Mouse (Mus musculus): ENCODE measurements around the gene Ift88. TPM values are rescaled to one million over a fixed set of nuclear protein-coding genes. Genes with fewer than 3 reads are reported as not detected.

Ift88 gene
- polyA plus RNA-seq (2017; shearing (Covaris generic)): 1 to 10 TPM; 2.4 to 3.1 TPM

GRCm38 (mm10) chr14:57423432-57424211, at the start of gene Ift88:
Gene Ift88 (plus strand): TSS chr14:57424062.

GRCm38 (mm10) chr14:57398065-57398757, 25.7 kb upstream of the Ift88 start, which contains the start of gene Cryl1:
Gene Cryl1 (minus strand): TSS chr14:57398529.

GRCm38 (mm10) chr14:57524671-57525387, 101.0 kb downstream of the Ift88 start, which contains the start of gene Il17d:
Gene Il17d (plus strand): TSS chr14:57524777.

Other genes starting within 250 kb of the Ift88 start
- 10 to 100 TPM; 22.3 to 29.0 TPM for gene Cryl1, start 25.5 kb upstream of the Ift88 start, polyA plus RNA-seq (2017; shearing (Covaris generic))
- under 1 TPM in 1 of 2 experiments, not detected in 1; 0.24 TPM for gene Il17d, start 100.7 kb downstream of the Ift88 start, polyA plus RNA-seq (2017; shearing (Covaris generic))
- 100 to 1,000 TPM in 1 of 2 experiments, 10 to 100 TPM in 1; 65.9 to 111 TPM for gene Eef1akmt1, start 147.6 kb downstream of the Ift88 start, polyA plus RNA-seq (2017; shearing (Covaris generic))
- 10 to 100 TPM; 35.9 to 39.1 TPM for gene Xpo4, start 241.4 kb downstream of the Ift88 start, polyA plus RNA-seq (2017; shearing (Covaris generic))

All from inflammation-experienced regulatory T-cells (primary cell).